Mouse (Mus musculus) CD4-positive, CD25-positive, alpha-beta regulatory T cell, adult 4 months (primary cell): ENCODE data around the gene Padi2. TPM values are rescaled to one million over a fixed set of nuclear protein-coding genes. Genes with fewer than 3 reads are reported as not detected.
A peak's percentile ranks its signal among the peaks of the same experiment; 100 is the strongest.

Experiments
- ATAC-seq: one replicate; pipeline ENCODE4 v1.8.0; 2017
- polyA plus RNA-seq, 2 experiments: library from polyadenylated mRNA; unstranded; fragments of 100-300 nt; shearing (Covaris generic); gene quantifications; one replicate each; pipeline ENCODE4 v1.2.1; 2017

The Padi2 gene
- polyA plus RNA-seq, result 10 to 100 TPM; 11.4 to 13.8 TPM

- peak; percentile 87 for ATAC-seq
Measured at GRCm38 (mm10) chr4:140906076-140906826, at the start of gene Padi2. TSS of gene Padi2 (plus strand) at chr4:140906344.

DNA sequence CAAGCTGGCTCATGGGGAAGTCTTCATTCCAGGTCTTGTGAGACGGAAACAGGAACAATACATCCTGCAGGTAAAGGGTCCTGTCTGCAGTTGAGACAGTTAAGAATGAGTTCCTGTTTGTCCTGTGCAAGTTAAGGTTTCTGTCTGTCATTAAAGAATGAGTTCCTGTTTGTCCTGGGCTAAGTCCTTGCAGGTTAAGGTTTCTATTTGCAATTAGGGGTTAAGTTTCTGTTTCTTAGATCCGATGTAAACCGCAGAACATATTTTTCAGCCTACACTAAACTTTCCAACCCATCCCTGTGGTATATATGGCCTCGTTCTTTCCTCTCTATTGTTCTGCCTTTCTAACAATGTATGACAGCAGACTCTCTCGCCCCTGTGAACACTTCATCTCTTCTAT, 49.1 kb upstream of the Padi2 start:
- ATAC-seq, result peak; percentile 39

GRCm38 (mm10) chr4:140857813-140858212, 48.3 kb upstream of the Padi2 start:
- ATAC-seq, result no peak

DNA sequence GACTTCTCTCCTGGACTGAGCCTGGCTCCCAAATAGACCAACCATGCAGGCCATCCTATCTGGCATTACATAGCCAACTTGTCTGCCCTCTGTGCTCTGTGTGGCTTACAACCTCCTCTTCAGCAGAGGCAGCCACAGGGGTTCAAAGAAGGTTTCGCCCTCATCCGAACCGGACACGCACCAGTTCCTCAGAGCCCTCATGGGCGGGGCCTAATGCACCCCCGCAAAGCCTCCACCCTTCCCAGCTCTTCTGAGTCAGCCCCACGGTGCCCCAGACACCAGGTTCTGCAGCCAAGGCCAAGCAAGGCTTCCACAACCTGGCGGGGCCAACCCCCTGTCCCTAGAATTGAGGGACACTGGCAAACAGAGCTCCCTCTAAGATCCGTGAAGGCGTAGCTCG, 46.9 kb upstream of the Padi2 start:
- no peak for ATAC-seq

GRCm38 (mm10) chr4:140860125-140860766, 45.9 kb upstream of the Padi2 start:
- no peak for ATAC-seq

DNA sequence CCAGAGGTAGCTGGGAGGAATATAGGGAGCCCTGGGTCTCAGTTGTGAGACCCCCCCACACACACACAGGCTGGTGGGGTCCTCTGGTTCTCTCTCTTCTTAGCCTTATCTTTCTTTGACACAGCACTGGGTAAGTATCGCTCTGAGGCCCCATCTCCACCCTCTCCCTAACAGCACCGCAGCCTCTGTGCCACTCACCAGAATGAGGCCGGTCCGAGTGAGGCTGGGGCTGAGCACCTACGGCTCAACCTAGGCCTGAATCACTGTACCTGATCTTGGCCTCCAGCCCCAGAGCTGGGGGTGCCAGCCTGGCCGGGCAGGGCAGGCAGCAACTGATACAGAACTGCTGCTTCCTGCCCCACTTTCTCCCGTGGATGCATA, 45.4 kb upstream of the Padi2 start:
- ATAC-seq, result no peak

DNA sequence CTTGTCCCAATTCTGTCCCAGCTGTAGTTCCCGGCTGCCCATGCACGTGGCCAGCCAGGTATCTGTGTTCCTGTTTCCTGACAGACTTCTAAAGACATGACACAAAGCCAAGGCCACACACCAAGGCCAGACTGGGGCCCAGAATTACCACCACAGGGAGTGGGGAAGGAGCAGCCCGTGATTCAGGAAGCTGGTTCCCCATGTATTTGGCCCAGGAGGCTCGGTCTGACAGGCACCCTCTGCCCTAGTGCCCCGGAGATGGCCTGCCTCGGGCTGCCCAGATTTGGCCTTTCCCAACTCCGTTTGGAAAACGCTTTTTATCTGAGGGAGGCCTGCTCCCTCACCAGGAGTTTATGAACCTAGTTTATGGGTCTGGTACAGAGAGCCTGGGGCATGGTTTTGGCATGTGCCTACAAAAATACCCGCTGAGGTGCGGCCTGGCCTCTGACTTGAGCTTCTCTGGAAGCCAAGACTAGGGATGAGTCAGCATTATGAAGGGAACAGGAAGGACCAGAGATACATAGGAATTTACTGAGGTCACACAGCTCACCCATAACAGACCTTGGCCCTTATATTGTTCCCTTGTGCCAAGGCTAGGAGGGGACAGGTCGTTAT, 44.0 kb upstream of the Padi2 start:
- ATAC-seq, result no peak

GRCm38 (mm10) chr4:140868484-140869190, 37.5 kb upstream of the Padi2 start:
- ATAC-seq, result peak; percentile 63

DNA sequence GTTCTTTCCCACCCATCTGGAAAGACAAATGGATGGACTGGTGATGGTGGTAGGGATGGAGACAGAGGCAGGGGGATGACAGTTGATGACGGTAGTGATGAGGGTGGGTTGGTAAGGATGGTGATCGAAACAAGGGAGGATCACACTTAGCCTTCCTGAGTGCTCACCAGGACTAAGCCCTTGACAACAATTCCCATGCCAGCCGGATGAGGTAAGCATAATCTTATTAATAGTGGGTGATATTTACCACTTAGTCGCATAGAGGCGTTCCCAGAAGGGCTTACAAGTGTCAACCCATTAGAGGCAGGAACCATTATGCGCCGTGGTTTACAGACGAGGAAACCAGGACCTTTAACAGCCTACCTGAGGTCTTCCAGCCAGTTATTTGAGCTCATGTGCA, 36.2 kb upstream of the Padi2 start:
- no peak for ATAC-seq

DNA sequence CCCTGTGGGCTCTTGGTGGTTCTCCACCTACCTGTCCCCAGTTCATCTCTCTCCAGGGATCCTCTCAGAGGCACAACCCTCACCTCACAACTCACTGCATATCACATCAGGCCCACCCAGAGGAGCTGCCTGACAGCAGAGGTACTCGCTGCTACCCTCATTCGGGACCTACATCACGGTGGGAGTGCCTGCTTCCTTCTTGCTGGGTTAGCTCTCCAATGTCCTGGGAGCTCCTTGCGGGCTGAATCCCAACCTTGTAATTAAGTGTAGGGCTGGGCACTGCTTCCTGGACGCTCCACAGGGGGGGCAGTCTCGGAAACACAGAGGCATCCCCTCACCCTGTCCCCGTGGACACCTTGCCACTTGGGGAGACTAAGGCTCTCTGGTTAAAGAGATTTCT, 35.3 kb upstream of the Padi2 start:
- no peak for ATAC-seq

DNA sequence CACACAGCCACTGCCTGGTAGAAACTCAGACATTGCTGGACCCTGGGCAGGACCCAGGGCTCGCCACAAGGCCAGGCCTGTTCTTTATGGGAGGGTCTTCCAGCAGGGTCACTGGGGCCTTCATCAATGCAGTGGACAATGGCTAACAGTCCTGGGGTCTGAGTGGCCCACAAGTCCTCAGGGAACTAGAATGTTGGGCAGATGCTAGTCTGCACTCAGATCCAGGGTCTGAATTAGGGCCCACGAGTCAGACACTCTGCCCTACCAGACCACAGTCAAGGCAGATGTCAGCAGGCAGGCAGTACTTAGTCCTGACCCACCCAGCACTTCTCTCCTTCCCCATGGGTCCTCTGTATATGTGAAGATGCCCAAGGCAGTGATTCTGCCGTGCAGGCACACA, 34.8 kb upstream of the Padi2 start:
- ATAC-seq, result no peak

- ATAC-seq, result no peak
Measured at GRCm38 (mm10) chr4:140871851-140872685, 34.1 kb upstream of the Padi2 start.

DNA sequence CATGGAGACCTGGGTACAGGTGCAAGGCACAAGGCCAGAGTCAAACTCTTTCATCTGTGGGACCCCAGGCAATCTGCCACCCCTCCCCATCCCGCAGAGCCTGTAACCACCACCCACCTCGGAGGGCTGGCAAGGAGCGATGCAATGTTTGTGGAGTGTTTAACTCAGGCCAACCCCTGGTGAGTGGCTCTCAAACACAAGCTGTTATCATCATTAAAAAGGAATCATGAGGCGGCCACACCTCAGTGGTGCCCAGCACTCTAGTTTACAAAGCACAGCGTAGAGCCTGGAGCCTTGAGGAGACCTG, 33.5 kb upstream of the Padi2 start:
- no peak for ATAC-seq

GRCm38 (mm10) chr4:140873011-140873410, 33.1 kb upstream of the Padi2 start:
- ATAC-seq, result no peak

GRCm38 (mm10) chr4:140876161-140876560, 30.0 kb upstream of the Padi2 start:
- no peak for ATAC-seq

- ATAC-seq, result no peak
Measured at GRCm38 (mm10) chr4:140876681-140877080, 29.5 kb upstream of the Padi2 start.

GRCm38 (mm10) chr4:140877441-140877840, 28.7 kb upstream of the Padi2 start:
- ATAC-seq, result no peak

DNA sequence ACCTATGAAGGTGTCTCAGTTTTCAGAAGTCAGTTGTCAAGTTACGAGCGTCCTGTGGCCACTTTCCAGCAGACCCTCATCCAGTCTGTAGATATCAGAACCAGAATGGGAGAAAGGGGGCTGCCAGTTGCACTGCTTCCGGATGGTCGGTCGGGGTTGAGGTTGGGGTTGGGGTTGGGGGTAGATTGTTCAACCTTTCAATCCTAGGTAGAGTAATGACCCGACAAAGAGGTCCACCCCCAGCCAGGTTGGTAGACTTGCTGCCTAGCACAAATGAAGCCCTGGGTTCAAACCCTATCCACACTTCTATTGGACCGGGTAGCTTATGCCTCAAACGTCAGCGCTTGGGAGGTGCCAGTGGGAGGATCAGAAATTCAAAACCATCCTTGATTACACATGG, 27.5 kb upstream of the Padi2 start:
- ATAC-seq, result no peak

GRCm38 (mm10) chr4:140879116-140879515, 27.0 kb upstream of the Padi2 start:
- ATAC-seq, result no peak

DNA sequence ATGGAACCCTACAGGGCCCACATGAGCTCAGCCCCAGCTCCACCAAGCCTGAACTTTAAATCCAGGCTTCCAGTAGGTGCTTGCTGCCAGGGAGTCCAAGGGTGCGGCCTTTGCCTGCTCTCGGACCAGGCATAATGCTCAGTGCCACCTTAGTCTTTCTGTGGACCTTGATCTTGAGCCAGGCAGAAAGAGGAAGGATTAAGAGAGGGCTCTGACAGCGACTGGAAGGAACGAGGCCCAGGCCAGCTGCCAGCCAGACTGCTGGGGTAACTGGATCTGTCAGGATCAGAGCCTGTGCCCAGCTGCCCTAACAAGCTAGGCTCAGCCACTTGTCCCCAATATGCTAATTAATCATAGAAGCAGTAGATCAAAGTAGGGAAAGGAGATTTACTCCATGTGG, 26.4 kb upstream of the Padi2 start:
- ATAC-seq, result no peak

DNA sequence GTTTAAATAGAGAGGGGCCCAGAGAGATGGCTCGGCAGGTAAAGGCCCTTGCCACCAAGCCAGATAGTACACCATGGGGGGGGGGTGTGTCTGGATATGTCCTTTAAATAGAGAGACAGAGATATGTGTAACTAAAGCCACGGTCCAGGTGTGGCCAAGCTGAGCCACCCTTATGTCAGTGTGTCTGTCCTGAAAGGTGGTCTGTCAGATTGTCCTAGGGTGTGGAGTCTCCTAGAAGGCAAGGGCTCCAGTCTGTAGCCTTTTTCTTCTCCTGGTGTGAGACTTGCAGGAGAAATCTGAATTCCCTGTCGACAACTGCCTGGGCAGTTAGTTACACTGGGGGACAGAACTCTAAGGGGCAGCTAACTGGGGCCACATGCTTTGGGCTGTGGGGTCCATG, 25.9 kb upstream of the Padi2 start:
- no peak for ATAC-seq

- no peak for ATAC-seq
Measured at GRCm38 (mm10) chr4:140881026-140881670, 25.0 kb upstream of the Padi2 start.
